Mouse (Mus musculus): ENCODE results near the gene Mrps35. TPM values are rescaled to one million over a fixed set of nuclear protein-coding genes. Genes with fewer than 3 reads are reported as not detected.

Gene Mrps35
- total RNA-seq, 1 experiment from 2014 or later: 89.4 TPM

GRCm38 (mm10) chr6:147023568-147023967 is 19.0 kb upstream of the Mrps35 start:
- ATAC-seq (replicated peaks; ENCODE audit: insufficient number of reproducible peaks, low FRiP score, low TSS enrichment, poor library complexity, severe bottlenecking): no peak

DNA sequence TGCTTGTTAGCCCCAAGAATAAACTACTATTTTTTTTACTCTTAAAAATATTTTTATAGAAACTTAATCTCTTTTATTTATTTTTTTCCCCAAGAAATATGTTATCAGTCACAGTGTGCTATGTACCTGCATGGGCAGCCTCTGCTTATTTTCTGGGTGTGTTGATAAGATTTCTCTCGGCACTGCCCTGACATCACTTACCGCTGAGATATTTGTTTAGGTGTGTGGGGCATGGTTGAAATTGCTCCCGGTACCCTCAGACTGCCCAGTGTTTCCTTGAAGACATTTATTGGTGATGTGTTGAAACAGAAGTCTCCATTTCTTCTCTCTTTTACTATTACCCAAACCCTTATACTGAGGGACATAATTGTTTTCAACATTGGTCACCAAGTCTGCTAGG is 17.8 kb upstream of the Mrps35 start:
- no peak for ATAC-seq (replicated peaks; ENCODE audit: insufficient number of reproducible peaks, low FRiP score, low TSS enrichment, poor library complexity, severe bottlenecking)

DNA sequence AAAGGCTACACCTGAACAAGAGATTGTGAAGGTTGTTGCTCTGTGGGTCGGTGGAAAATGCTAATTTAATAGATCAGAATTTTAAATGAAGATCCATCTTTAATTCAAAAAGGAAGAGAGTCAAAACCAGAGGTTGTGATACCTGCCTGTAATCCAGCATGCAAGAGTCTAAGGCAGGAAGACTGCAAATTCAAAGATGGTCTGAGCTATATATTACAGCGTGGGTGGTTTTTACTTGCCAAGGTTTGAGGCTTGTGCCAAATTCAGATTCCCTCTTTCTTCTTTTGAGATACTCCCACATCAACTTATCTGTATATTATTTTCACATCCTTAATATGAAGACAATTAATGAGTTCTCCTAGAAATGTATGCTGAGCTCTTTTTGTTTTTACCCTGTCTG is 14.2 kb upstream of the Mrps35 start:
- ATAC-seq (replicated peaks; ENCODE audit: insufficient number of reproducible peaks, low FRiP score, low TSS enrichment, poor library complexity, severe bottlenecking): no peak

GRCm38 (mm10) chr6:147029591-147029990 is 13.0 kb upstream of the Mrps35 start:
- no peak for ATAC-seq (replicated peaks; ENCODE audit: insufficient number of reproducible peaks, low FRiP score, low TSS enrichment, poor library complexity, severe bottlenecking)

DNA sequence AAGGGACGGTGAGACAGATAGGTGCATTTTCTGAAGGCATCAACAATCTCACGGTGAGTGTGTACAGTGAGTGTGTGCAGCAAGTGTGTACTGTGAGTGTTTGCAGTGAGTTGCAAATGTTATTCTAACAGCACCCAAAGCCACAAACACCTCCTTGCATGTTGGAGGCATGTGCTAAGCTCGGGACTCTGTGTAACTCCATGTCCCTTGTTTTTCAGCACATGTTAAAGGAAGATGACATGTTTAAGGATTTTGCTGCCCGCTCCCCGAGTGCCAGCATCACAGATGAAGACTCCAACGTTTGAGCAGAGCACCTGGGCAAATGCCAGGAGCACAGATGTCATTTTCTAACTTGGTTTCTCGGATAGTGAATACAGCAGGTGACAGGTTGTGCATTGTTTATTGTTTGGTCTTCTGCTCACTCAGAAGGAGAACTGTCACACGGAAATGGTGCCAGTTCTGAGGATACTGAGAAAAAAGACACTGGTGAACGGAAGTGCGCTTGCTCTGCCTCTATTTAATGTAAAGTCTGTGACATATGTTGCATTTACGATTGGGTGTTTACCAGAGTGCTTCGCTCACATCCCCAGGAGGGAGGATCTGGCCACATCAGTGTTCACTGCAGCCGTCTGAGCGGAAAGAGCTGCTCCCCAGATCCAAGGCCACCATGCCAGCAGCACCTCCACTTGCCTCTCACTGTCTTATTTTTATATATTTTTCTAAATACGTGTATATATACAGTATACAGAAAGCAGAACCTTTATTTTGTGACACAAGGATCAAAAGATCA is 12.3 kb upstream of the Mrps35 start:
- ATAC-seq (replicated peaks; ENCODE audit: insufficient number of reproducible peaks, low FRiP score, low TSS enrichment, poor library complexity, severe bottlenecking): no peak

DNA sequence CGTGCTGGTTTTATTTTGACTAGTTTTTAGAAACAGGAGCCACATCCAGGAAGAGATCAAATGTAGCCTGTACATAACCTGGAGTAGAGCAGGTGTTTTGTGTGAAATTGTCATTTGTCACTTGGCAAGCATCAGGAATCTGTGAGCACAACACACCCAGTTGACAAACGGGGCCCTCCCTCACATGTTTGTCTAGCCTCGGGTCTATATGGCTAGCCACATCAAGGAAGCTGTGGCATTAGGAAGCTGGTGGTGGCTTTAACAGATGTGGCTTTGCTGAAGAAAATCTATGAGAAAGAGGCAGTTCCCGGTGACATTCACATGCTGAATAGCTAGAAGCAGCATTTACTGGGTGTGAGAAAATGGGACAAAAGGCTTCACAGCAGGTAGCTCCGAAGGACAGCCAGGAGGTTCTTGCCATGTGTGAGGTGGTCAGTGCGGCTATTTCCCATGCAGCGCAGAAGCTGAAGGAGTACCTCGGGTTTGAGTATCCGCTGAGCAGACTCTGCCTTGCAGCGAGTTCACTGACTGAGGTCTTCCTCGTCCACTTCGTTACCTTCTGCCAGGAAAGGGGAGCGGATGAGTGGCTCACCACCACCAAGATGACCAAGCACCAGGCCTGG is 10.2 kb upstream of the Mrps35 start, which contains the start of gene Rep15:
TSS of gene Rep15 (plus strand) at position 282 of the 623 bp plus-strand sequence.
- no peak for ATAC-seq (replicated peaks; ENCODE audit: insufficient number of reproducible peaks, low FRiP score, low TSS enrichment, poor library complexity, severe bottlenecking)

GRCm38 (mm10) chr6:147043633-147044032 is 1.1 kb downstream of the Mrps35 start:
- ATAC-seq (replicated peaks; ENCODE audit: insufficient number of reproducible peaks, low FRiP score, low TSS enrichment, poor library complexity, severe bottlenecking): no peak

GRCm38 (mm10) chr6:147049239-147049805 is 6.8 kb downstream of the Mrps35 start:
- ATAC-seq (replicated peaks; ENCODE audit: insufficient number of reproducible peaks, low FRiP score, low TSS enrichment, poor library complexity, severe bottlenecking): no peak

GRCm38 (mm10) chr6:147051666-147052065 is 9.1 kb downstream of the Mrps35 start:
- no peak for ATAC-seq (replicated peaks; ENCODE audit: insufficient number of reproducible peaks, low FRiP score, low TSS enrichment, poor library complexity, severe bottlenecking)

DNA sequence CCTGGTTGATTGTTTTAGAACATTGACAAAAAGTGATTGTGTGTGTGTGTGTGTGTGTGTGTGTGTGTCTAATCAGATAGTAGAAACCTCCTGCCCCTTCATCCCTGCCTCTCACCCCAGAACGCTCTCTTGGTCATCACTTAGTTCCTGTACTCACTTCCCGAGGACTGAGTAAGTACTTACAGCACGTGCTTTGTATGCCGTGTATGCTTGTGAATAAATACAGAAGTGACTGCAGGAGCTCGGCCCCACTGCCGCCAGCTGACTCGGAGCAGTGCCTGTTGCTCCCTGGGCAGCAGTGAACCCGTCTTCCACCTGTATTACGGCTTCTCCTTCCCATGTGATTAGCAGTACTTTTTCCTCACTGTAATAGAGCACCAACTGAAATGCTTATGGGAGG is 9.9 kb downstream of the Mrps35 start:
- ATAC-seq (replicated peaks; ENCODE audit: insufficient number of reproducible peaks, low FRiP score, low TSS enrichment, poor library complexity, severe bottlenecking): no peak

DNA sequence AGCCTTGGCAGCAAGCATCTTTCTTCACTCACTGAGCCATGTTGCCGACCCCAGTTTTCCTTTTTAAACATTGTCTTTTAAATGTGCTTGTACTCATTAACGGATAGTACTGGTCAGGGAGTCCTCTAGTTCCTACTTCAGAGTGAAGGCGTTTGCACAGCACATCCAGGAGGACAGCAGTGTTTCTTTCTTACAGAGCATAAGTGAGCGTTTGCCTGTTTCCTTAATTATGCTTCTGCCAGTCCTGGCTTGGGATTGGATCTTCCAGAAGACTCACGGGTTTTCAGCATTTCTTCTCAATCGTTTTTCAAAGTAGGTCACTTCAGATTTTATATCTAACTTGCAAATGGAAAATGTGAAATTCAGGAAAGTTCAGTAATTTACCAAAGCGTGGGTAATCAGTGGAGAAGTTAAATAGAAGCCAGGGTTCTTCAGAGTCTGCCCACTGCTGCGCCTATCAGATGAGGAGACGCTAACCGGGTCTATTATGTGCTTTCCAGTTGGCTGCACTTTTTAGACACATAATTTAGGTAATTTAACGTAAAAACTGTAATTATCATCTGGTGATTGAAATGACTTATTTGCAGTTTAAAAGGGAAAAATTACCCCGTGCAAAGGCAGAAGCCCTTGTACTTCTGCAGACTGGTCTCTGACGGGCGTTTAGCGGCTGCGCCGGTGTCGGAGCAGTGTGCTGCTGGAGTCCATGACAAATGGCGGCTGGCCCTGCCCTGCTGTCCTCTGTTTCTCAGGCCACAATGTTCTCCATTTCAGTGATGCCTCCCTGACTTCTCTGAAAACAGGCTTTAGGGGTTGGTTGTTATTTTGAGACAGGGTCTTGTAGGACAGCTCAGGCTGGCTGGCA is 11.5 kb downstream of the Mrps35 start:
- no peak for ATAC-seq (replicated peaks; ENCODE audit: insufficient number of reproducible peaks, low FRiP score, low TSS enrichment, poor library complexity, severe bottlenecking)

- ATAC-seq (replicated peaks; ENCODE audit: insufficient number of reproducible peaks, low FRiP score, low TSS enrichment, poor library complexity, severe bottlenecking): no peak
Observed at GRCm38 (mm10) chr6:147055374-147055977, 12.9 kb downstream of the Mrps35 start.

- ATAC-seq (replicated peaks; ENCODE audit: insufficient number of reproducible peaks, low FRiP score, low TSS enrichment, poor library complexity, severe bottlenecking): no peak
Observed at GRCm38 (mm10) chr6:147059326-147059725, 16.8 kb downstream of the Mrps35 start.

GRCm38 (mm10) chr6:147061630-147062029 is 19.1 kb downstream of the Mrps35 start:
- ATAC-seq (replicated peaks; ENCODE audit: insufficient number of reproducible peaks, low FRiP score, low TSS enrichment, poor library complexity, severe bottlenecking): no peak

DNA sequence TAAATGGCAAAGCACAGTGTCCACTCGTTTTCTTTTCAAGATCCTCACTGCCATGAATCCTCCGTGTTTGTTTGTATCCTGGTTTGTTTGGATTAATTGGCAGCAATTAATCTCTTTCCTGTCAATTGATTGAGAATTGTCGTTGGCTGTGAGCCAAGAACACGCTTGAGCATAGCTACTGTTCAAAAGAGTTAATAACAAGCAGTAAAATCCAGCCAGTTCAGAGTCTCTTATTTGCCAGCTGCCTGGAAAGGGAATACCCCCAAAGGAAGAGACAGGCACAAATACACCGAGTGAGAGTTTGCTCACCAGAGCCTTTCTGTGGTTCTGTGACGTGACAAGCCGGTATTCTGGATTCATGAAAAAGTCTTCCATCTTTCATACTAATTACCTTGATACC is 19.5 kb downstream of the Mrps35 start:
- no peak for ATAC-seq (replicated peaks; ENCODE audit: insufficient number of reproducible peaks, low FRiP score, low TSS enrichment, poor library complexity, severe bottlenecking)

DNA sequence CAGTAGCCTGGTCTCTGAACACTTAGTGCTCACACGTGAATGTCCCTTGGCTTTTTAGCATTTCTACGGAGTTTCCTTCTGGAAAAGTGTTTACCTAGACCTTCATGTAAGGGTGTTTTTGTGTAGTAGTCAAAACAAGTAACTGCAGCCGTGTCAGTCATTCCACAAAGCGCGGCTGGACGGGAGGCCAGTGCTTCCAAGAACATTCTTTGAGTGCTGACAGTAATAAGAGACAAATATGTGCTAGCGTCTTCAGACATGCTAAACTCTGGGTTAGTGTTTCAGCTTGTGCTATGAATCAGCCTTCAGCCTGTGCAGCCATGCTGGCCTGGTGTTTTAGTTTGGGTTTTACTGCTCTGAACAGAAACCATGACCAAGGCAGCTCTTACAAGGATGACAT is 20.1 kb downstream of the Mrps35 start:
- no peak for ATAC-seq (replicated peaks; ENCODE audit: insufficient number of reproducible peaks, low FRiP score, low TSS enrichment, poor library complexity, severe bottlenecking)

DNA sequence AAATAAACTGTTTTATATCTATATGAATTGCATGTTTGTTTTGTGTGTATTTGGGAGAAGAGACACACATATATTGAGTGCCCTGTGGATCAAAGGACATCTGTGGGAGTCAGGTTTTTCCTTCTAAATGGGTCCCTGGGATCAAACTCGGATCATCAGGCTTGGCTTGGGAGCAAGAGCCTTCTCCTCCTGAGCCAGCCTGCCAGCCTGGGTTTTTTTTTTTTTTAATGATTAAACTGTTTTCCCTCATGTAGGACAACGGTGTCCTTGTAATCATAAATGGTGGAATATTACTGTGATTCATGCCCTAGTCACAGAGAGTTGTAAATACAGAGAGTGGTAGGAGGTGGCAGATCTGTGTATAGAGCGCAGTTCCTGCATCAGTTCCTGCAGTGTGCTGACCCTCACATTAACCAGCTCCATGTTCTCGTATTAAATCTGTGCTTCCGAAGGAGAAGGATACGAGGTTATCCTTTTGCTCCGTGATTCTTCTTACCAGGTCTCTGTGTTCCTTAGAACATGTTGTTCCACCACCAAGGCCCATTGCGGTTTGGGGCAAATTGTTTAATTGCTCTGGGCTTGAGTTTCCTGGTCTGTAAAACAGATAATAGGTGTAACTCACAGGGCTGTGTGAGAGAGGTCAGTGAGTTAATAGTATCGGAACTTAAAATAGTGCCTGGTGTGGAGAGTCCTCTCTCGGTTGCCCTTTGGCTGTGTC is 21.8 kb downstream of the Mrps35 start:
- ATAC-seq (replicated peaks; ENCODE audit: insufficient number of reproducible peaks, low FRiP score, low TSS enrichment, poor library complexity, severe bottlenecking): no peak

- no peak for ATAC-seq (replicated peaks; ENCODE audit: insufficient number of reproducible peaks, low FRiP score, low TSS enrichment, poor library complexity, severe bottlenecking)
Observed at GRCm38 (mm10) chr6:147064944-147065261, 22.3 kb downstream of the Mrps35 start.
